Mouse (Mus musculus): ENCODE results near the gene Eprs. TPM values are rescaled to one million over a fixed set of nuclear protein-coding genes. Genes with fewer than 3 reads are reported as not detected.

Eprs gene
- polyA plus RNA-seq, 1 experiment from 2014 or later: 101 TPM

GRCm38 (mm10) chr1:185329851-185330250 lies 33.0 kb upstream of the Eprs start:
- no peaks in the 10 kb centered on the region for H3K27me3 ChIP-seq (ENCODE audit: insufficient read depth, low read length)
- ATAC-seq (replicated peaks; ENCODE audit: low FRiP score, low read depth) (no peak), DNase-seq (ENCODE audit: low spot score) (no peak)
- H3K9ac ChIP-seq (ENCODE audit: low read depth, low read length): no peak overlapping the region
- H3K36me3 ChIP-seq (ENCODE audit: insufficient read depth, low read length): peaks cover 15% of the 10 kb centered on the region
- H3K4me3 ChIP-seq (replicated peaks; ENCODE audit: low read depth, low read length): no peak overlapping the region
- WGBS: 96% methylated on average over 8 of the region's 8 CpGs
- 0 out of 2 replicates have a peak overlapping the region, but pooled peaks have one; percentile 69 for H3K4me2 ChIP-seq (ENCODE audit: low read length)
- no peak for TF ChIP-seq CTCF (IDR thresholded peaks at IDR 0.05; ENCODE audit: low read depth)
- no peaks in the 10 kb centered on the region for H3K9me3 ChIP-seq (replicated peaks; ENCODE audit: low read length)
- peaks cover 13% of the 10 kb centered on the region; the same call in 1 of the 2 replicates for H3K4me1 ChIP-seq (replicated peaks; ENCODE audit: insufficient read depth, low read length)
- no peak overlapping the region for H3K27ac ChIP-seq

- peaks cover 13% of the 10 kb centered on the region; the same call in 1 of the 2 replicates for H3K4me1 ChIP-seq (replicated peaks; ENCODE audit: insufficient read depth, low read length)
- no peak overlapping the region for H3K9ac ChIP-seq (ENCODE audit: low read depth, low read length)
- WGBS: 53% methylated on average over 5 of the region's 5 CpGs
- ATAC-seq (replicated peaks; ENCODE audit: low FRiP score, low read depth) (no peak), DNase-seq (ENCODE audit: low spot score) (no peak)
- H3K36me3 ChIP-seq (ENCODE audit: insufficient read depth, low read length): 0 out of 2 replicates have a peak, but pooled peaks cover 3% of the 10 kb centered on the region
- no peaks in the 10 kb centered on the region for H3K9me3 ChIP-seq (replicated peaks; ENCODE audit: low read length)
- TF ChIP-seq CTCF (IDR thresholded peaks at IDR 0.05; ENCODE audit: low read depth): peak; percentile 30
- H3K27me3 ChIP-seq (ENCODE audit: insufficient read depth, low read length): no peaks in the 10 kb centered on the region
- peak overlapping the region; percentile 54; the same call in 1 of the 2 replicates for H3K4me3 ChIP-seq (replicated peaks; ENCODE audit: low read depth, low read length)
- H3K4me2 ChIP-seq (ENCODE audit: low read length): peak overlapping the region; percentile 66
- no peak overlapping the region for H3K27ac ChIP-seq
Observed at GRCm38 (mm10) chr1:185331364-185331763, 31.5 kb upstream of the Eprs start.

- Histone ChIP-seq H3K4me1 (replicated peaks; ENCODE audit: insufficient read depth, low read length) (peaks cover 13% of the 10 kb centered on the region; the same call in 1 of the 2 replicates), H3K27ac (peak within 1 kb of the TSS; percentile 88), H3K9ac (ENCODE audit: low read depth, low read length) (peak within 1 kb of the TSS; percentile 73), H3K36me3 (ENCODE audit: insufficient read depth, low read length) (no peaks in the 10 kb centered on the region), H3K4me2 (ENCODE audit: low read length) (peak within 1 kb of the TSS; percentile 66), H3K9me3 (replicated peaks; ENCODE audit: low read length) (no peaks in the 10 kb centered on the region), H3K4me3 (replicated peaks; ENCODE audit: low read depth, low read length) (peak within 1 kb of the TSS; percentile 54), H3K27me3 (ENCODE audit: insufficient read depth, low read length) (no peaks in the 10 kb centered on the region)
- under 1% methylated on average over 32 of the region's 32 CpGs for WGBS
- ATAC-seq (replicated peaks; ENCODE audit: low FRiP score, low read depth) (peak; percentile 85), DNase-seq (ENCODE audit: low spot score) (peak; percentile 95)
- no peak for TF ChIP-seq CTCF (IDR thresholded peaks at IDR 0.05; ENCODE audit: low read depth)
Observed at GRCm38 (mm10) chr1:185331983-185332430, 30.8 kb upstream of the Eprs start, which contains the start of gene Bpnt1. TSS of gene Bpnt1 (plus strand) at chr1:185332149.

- no peak overlapping the region for H3K27ac ChIP-seq
- no peaks in the 10 kb centered on the region for H3K27me3 ChIP-seq (ENCODE audit: insufficient read depth, low read length)
- no peak overlapping the region for H3K4me3 ChIP-seq (replicated peaks; ENCODE audit: low read depth, low read length)
- WGBS: 83% methylated on average over 5 of the region's 5 CpGs
- peaks cover 4% of the 10 kb centered on the region; the same call in 1 of the 2 replicates for H3K36me3 ChIP-seq (ENCODE audit: insufficient read depth, low read length)
- H3K4me2 ChIP-seq (ENCODE audit: low read length): peak overlapping the region; percentile 66; the same call in 1 of the 2 replicates
- DNase-seq (ENCODE audit: low spot score) (no peak), ATAC-seq (replicated peaks; ENCODE audit: low FRiP score, low read depth) (no peak)
- TF ChIP-seq CTCF (IDR thresholded peaks at IDR 0.05; ENCODE audit: low read depth): no peak
- peaks cover 10% of the 10 kb centered on the region; the same call in 1 of the 2 replicates for H3K4me1 ChIP-seq (replicated peaks; ENCODE audit: insufficient read depth, low read length)
- no peaks in the 10 kb centered on the region for H3K9me3 ChIP-seq (replicated peaks; ENCODE audit: low read length)
- H3K9ac ChIP-seq (ENCODE audit: low read depth, low read length): no peak overlapping the region
Observed at GRCm38 (mm10) chr1:185333651-185334050, 29.2 kb upstream of the Eprs start.

GRCm38 (mm10) chr1:185334136-185334535 lies 28.7 kb upstream of the Eprs start:
- Histone ChIP-seq H3K4me2 (ENCODE audit: low read length) (no peak overlapping the region), H3K36me3 (ENCODE audit: insufficient read depth, low read length) (peaks cover 6% of the 10 kb centered on the region; the same call in 1 of the 2 replicates), H3K9ac (ENCODE audit: low read depth, low read length) (no peak overlapping the region), H3K4me1 (replicated peaks; ENCODE audit: insufficient read depth, low read length) (peaks cover 10% of the 10 kb centered on the region; the same call in 1 of the 2 replicates), H3K27me3 (ENCODE audit: insufficient read depth, low read length) (no peaks in the 10 kb centered on the region), H3K27ac (no peak overlapping the region), H3K9me3 (replicated peaks; ENCODE audit: low read length) (no peaks in the 10 kb centered on the region), H3K4me3 (replicated peaks; ENCODE audit: low read depth, low read length) (no peak overlapping the region)
- DNase-seq (ENCODE audit: low spot score) (no peak), ATAC-seq (replicated peaks; ENCODE audit: low FRiP score, low read depth) (no peak)
- no peak for TF ChIP-seq CTCF (IDR thresholded peaks at IDR 0.05; ENCODE audit: low read depth)
- WGBS: 81% methylated on average over 4 of the region's 4 CpGs

GRCm38 (mm10) chr1:185335231-185335765 lies 27.5 kb upstream of the Eprs start:
- no peak overlapping the region for H3K4me3 ChIP-seq (replicated peaks; ENCODE audit: low read depth, low read length)
- H3K9ac ChIP-seq (ENCODE audit: low read depth, low read length): no peak overlapping the region
- H3K27me3 ChIP-seq (ENCODE audit: insufficient read depth, low read length): no peaks in the 10 kb centered on the region
- no peak for TF ChIP-seq CTCF (IDR thresholded peaks at IDR 0.05; ENCODE audit: low read depth)
- ATAC-seq (replicated peaks; ENCODE audit: low FRiP score, low read depth): no peak
- no peak overlapping the region for H3K27ac ChIP-seq
- no peaks in the 10 kb centered on the region for H3K9me3 ChIP-seq (replicated peaks; ENCODE audit: low read length)
- WGBS: 67% methylated on average over 6 of the region's 6 CpGs
- no peak overlapping the region for H3K4me2 ChIP-seq (ENCODE audit: low read length)
- peaks cover 10% of the 10 kb centered on the region; the same call in 1 of the 2 replicates for H3K4me1 ChIP-seq (replicated peaks; ENCODE audit: insufficient read depth, low read length)
- H3K36me3 ChIP-seq (ENCODE audit: insufficient read depth, low read length): peaks cover 8% of the 10 kb centered on the region; the same call in 1 of the 2 replicates
- no peak for DNase-seq (ENCODE audit: low spot score)
